Mouse (Mus musculus): ENCODE results near the gene 1700113H08Rik.

1700113H08Rik gene

GRCm38 (mm10) chr10:87059447-87059846 lies 1.6 kb downstream of the 1700113H08Rik start:
- no peak for DNase-seq

DNA sequence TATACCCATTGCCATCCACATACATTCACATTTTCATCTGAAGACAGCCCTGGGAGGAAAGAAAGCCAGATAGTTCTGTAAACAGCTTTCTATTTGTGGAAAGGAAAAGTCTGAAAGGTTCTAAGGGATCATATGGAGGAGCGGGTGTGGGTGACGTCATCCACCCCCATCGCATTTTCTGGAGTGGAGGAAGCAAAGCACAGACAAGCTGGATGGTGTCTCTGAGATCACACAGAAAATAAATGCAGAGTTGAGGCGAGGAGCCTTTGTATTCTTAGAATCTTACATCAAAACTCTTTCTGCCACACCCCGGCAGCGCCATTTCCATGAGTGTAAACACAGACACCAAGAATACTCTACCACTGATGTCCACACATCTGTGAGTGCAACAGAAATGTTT lies 26.4 kb downstream of the 1700113H08Rik start:
- no peak for DNase-seq

DNA sequence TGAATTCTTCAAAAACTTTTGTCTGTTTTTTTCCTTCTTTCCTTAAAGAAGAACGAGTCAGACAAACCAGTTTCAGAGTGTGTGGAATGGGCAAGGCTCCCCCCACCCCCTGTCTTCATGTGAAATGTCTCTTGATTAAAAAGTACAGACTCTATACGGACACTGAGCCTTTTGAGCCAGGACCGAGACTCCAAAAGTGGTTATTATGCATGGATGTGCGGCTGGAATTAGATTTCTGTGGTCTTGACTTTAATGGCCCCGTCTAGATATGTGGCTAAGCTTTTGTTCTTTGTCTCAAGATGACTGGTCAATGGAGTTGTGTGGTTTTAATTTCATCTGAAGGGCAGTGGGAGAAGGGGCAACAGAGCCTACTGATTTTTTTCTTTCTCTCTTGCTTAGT lies 29.8 kb downstream of the 1700113H08Rik start:
- DNase-seq, result no peak

GRCm38 (mm10) chr10:87094249-87094648 lies 36.4 kb downstream of the 1700113H08Rik start:
- no peak for DNase-seq

GRCm38 (mm10) chr10:87098722-87099121 lies 40.9 kb downstream of the 1700113H08Rik start:
- DNase-seq, result no peak

DNA sequence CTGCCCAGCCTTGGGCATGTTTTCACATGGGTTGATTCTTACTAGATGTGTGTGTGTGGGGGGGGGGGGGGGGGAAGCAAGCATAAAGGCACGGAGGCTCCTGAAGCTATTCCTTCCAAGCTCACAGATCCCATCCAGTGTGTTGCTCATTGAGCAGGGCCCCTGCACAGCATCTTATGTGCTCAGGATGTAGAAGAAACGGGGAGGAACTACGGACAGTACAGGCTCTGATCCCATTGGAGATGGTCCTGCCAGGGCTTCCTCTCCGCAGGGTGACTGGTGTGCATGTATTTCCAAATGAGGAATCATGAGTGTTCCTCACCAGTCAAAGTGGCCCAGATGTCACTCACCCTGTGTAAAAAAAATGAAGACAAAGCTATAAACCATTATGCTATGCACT lies 42.8 kb downstream of the 1700113H08Rik start:
- DNase-seq, result no peak

GRCm38 (mm10) chr10:87101265-87101950 lies 43.6 kb downstream of the 1700113H08Rik start:
- no peak for DNase-seq

GRCm38 (mm10) chr10:87101951-87102320 lies 44.1 kb downstream of the 1700113H08Rik start:
- DNase-seq, result no peak

- DNase-seq, result no peak
These were observed 44.6 kb downstream of the 1700113H08Rik start for GRCm38 (mm10) chr10:87102455-87102854.

DNA sequence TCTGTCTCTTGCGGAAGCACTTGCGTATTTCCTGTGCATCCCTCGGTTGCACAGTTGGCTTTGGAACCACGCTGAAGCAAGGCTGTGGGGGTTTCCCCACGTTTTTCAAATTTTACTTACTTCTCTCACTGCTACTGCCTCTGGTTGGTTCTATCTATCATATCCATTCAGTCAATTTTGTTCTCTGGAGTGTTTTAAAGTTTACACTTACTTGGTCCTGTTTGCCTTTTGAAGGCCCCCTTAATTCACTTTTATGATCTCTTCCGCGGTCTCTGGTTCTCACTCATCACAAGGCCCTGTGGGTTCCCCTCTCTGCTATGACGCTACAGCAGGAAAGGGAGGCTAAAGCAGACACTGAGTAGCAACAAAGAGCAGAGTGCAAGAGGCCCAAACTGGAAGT lies 45.4 kb downstream of the 1700113H08Rik start:
- no peak for DNase-seq

DNA sequence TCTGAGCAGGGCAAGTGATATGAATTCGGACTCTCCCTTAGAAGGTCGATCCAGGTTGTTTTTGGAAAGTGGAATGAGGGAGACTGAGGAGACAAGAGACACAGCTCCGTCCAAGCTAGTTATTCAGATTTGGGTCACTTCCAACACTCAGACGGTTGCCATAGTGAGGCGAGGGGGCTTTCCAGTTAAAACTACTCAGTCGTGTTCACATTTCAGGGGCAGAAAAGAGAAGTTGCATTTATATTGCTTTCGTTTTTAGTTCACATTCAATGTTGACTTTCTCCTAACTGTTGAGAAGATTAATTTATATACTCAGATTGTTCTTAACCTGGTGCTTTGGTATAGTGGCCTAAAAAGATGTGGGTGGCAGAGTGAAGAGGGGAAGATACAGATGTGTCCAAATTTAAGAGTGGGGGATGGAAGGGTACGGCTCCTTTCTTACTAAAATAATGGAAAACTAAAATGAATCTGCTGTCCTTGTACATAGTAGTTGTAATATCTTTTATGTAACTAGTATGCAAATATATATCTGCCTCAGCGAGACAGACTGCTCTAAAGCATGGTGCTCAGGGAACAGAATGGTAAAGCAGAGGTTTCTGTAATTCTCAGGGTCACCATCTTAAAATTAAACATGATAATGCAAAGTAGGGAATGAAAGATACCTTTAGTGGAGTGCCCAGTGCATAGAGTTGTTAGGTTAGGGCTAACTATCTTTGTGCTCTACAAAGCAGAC lies 49.9 kb downstream of the 1700113H08Rik start:
- DNase-seq, result no peak

GRCm38 (mm10) chr10:87108333-87108732 lies 50.5 kb downstream of the 1700113H08Rik start:
- DNase-seq, result no peak

- no peak for DNase-seq
These were observed 51.4 kb downstream of the 1700113H08Rik start for GRCm38 (mm10) chr10:87109038-87109771.

DNA sequence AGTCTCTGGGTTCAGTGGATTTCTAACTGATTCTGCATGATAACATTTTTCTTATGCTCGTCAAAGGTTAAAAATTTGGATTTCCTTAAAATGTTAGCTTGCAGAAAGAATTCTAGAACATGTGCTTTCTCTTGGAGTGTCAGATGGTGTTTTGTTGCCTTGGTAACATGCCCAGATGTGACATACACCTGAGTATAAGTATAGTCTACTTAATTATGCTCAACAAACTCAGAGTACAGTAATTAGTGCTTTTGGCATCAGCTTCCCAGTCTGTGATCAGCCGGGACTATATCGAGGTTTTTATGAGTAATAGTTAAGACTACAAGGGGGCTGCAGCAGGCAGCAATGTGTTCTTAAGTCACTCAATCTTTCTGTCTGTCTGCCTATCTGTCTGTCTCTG lies 53.1 kb downstream of the 1700113H08Rik start:
- DNase-seq, result no peak

GRCm38 (mm10) chr10:87125094-87125493 lies 67.2 kb downstream of the 1700113H08Rik start:
- DNase-seq, result no peak

- DNase-seq, result no peak
These were observed 68.5 kb downstream of the 1700113H08Rik start for GRCm38 (mm10) chr10:87126186-87126824.

DNA sequence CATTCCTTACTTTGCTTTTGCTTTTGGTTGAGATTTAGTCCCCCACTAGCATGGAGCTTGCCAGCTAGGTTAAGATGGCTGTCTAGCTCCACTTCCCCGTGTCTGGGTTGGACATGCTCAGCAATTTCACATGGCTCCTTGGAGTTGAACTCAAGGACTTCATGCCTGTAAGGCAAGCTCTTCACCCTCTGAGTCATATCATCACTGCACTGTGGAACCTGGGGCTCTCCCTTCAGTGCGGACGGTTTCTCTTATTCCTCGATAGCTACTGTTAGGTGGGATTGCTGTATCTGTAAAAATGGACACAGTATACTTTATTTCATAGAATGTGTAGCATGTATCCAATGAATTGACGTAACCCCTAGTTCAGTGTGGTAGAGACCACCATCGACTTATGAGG lies 93.2 kb downstream of the 1700113H08Rik start:
- no peak for DNase-seq

- no peak for DNase-seq
These were observed 96.1 kb downstream of the 1700113H08Rik start for GRCm38 (mm10) chr10:87153731-87154505.

GRCm38 (mm10) chr10:87159781-87160180 lies 101.9 kb downstream of the 1700113H08Rik start:
- no peak for DNase-seq

- DNase-seq, result no peak
These were observed 138.4 kb downstream of the 1700113H08Rik start for GRCm38 (mm10) chr10:87196123-87196756.

GRCm38 (mm10) chr10:87198720-87199119 lies 140.9 kb downstream of the 1700113H08Rik start:
- no peak for DNase-seq

- DNase-seq, result no peak
These were observed 151.6 kb downstream of the 1700113H08Rik start for GRCm38 (mm10) chr10:87209466-87209865.
